Mouse (Mus musculus) lung, adult 2 months (tissue): Measurements from ENCODE around the gene Hoxb9.

Experiments
- CTCF ChIP-seq: fragments of 200-500 bp; IDR thresholded peaks from 2 replicates; pipeline ENCODE4 v1.5.1; 2011; ENCODE audit warnings: mild to moderate bottlenecking, low read length, control low read depth; ENCODE audit not compliant: insufficient read depth
- POLR2A ChIP-seq: fragments of 200-500 bp; IDR thresholded peaks from 2 replicates; pipeline ENCODE4 v1.6.1; 2011; ENCODE audit warnings: low read depth, mild to moderate bottlenecking, control low read depth, low read length, borderline replicate concordance; ENCODE audit errors: extremely low read depth

GRCm38 (mm10) chr11:96252541-96253120, 18.6 kb upstream of the Hoxb9 start:
- TF ChIP-seq CTCF (no peak), POLR2A (no peak)
